Mouse (Mus musculus) left cerebral cortex, adult 18-20 months (tissue): ENCODE measurements around the gene Plvap. TPM values are rescaled to one million over a fixed set of nuclear protein-coding genes. Genes with fewer than 3 reads are reported as not detected.

ENCODE experiments used
- DNase-seq, 2 experiments: peaks; one replicate each; pipeline ENCODE4 v3.0.0; 2021 to 2022; ENCODE audit warnings: low spot score in 2 of 2, mixed read lengths in 1 of 2
- total RNA-seq, 2 experiments: library from RNA; stranded (reverse); gene quantifications; 2 replicates each; pipeline ENCODE4 v1.2.3; 2021

The Plvap gene
- total RNA-seq, 2 experiments from 2014 or later, result 9.4 to 9.5 TPM

DNA sequence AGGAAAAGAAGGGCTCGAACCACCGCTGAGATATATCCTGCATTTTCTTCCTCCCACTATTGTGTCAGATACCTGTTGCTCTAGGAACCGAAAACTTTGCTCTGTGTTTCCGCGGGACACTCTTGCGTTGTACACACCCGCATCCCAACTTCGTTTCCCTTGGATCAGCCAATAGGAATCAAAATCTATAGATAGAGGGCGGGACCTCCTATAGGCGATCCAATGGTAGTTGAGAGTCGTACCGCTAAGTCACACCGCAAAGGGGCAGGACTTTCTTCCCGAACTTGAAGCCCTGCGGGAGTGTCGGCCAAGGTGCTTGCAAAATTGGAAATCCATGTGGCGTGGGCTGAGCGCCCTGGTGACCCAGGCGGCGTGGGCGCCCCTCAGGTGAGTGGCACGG, 23.1 kb downstream of the Plvap start:
- DNase-seq, result peak; percentile 80 to 83

DNA sequence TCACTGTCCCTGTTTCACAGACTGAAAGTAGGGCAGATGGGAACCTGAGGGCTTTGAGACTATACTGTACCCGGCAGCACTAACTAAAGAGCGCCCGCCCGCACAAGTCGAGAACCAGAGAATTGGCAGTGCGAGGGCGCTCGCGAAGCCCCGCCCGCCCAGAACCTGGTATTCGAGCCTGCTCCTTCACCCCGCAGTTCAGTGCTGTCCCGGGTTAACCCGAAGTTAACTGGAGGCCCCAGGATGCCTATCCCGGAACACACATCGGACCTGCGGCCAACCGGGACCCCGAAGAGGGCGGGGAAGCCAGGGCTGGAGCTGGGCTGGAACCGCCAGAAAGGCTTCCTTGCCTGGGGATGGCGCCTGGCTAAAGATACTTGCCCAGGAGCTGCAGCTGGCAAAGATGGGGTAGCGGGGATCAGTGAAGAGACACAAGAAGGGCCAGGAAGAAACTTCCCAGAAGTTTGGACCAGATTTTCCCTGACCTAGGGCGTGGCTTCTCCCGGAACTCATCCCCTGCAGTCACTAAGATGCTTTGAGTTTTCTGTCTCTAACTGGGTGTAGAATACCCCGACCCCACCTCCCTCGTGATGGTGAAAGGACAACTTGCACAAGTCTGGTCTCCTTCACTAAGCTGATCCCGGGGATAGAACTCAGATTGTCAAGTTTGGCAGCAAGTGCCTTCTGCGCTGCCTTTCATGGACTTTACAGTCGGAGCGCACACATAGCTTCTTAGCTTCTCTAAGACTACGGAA, 23.7 kb downstream of the Plvap start, which contains the start of gene Gtpbp3:
Gtpbp3 (plus strand) TSS at position 413 of the 755 bp plus-strand sequence.
- peak; percentile 77 to 84 for DNase-seq

DNA sequence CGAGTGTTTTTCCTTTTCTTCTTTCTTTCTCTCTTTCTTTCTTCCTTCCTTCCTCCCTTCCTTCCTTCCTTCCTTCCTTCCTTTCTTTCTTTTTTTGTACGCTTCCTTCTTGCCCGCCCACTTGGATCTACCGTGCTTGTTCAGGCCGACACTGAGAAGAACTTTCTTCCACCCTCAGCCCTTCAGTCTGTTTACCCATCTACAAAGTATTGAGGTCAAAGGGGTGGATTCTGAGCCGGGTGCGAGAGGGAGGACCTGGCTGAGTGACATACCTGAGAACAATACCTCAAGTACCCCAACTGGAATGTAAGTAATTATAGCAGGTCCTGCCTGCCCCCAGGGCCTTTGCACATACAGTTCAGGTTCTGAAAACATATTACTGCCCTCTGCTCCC, 25.4 kb downstream of the Plvap start:
- DNase-seq, result no peak

DNA sequence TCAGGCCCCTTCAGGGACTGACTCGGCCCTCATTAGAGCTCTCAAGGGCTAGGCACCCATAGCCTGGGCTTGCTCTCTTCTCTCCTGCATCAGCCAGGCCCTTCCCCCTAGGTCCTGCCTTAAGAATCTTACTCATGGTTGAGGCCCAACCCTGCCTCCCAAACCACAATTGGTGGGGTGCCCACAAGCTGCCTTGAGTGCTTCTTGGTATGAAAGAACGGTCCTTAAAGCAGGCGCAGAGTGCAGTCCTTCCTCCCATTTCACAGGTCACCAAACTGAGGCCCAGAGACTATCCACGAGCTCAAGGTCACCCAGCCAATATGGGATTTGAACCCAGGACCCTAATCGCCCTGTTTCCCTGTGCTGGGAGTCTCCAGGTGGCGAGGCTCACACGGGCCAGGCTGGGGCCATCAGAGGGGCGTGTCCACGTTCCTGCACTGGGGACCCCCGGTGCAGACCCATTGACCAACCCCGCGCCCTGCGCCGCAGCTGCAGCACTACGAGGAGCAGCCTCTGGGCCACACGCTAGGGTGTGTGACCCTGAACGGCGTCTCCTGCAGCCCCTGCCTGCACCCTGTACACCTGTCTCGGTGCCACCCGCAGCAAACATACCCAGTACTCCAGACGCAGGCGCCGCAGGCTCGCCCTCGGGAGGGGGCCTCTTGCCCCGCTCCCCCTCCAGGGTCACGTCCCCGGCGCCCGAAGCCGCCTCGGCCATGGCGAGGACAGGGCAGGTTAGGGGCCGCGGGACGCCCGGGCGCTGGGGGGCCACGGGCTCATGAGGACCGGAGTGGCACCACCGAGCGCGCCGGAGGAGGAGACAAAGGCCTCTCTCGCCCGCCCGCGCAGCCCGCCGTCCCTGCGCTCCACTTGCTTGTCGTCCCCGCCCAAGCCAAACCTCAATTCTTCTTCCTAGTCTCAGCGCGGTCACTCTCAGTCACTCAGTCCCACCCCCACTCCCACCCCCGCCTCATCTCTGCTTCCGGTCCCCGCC, 26.1 kb downstream of the Plvap start, which contains the start of gene Ano8:
Ano8 (minus strand) TSS at position 822 of the 994 bp plus-strand sequence.
- peak; percentile 89 to 91 for DNase-seq

DNA sequence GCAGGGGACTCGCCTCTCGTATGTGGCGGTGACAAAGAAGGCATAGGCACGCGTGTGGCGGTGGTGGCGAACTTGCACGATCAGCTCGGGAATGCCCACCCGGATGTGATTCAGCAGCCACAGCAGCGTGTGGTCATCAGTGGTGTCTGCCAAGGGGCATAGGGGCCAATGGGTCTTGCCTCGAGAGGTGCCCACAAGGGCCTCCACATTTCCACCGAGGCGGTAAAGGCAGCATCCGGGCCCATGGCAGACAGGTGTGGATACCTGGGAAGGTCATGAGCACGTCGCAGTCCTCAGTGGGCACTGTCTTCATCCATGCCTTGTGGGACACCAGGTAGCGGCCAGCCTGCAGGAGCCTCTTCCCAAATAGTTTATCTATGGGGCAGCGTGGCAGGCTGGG, 26.8 kb downstream of the Plvap start:
- no peak for DNase-seq

DNA sequence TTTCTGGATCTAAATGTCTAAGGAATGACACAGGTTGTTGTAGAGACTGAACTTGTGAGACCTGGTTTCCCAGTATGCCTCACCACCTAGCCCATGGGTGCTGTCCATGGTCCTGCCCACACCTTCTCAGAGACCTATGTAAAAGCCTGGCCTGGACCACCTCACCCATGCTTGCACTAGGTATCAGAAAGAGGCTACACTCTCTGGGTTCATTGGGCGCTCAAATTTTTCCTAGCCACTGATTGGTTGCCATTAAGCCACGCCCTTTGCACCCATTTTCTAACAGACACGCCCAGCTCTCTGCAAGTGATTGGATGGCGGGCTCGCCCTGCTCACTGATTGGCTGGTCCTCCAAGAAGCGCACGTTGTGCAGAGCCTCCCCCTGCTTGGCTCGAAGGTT, 27.6 kb downstream of the Plvap start:
- no peak for DNase-seq

DNA sequence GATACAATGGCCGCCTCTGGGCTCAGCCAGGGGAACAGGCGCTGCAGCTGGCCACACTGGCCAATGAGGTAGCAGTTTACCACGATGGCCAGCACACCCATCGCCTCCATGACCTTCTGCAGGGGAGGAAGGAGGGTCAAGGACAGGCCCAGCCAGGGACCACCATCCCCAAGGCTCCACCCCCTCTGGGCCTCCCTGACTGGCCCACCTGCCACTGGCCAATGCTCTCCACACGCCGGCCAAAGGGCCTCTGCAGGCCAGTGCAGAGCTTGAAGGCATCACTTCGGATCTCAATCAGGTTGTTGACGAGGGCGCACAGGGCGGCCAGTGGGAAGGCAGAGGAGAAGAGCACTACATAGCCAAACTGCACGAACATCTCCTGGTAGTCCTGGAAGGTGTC, 32.6 kb downstream of the Plvap start:
- no peak for DNase-seq

DNA sequence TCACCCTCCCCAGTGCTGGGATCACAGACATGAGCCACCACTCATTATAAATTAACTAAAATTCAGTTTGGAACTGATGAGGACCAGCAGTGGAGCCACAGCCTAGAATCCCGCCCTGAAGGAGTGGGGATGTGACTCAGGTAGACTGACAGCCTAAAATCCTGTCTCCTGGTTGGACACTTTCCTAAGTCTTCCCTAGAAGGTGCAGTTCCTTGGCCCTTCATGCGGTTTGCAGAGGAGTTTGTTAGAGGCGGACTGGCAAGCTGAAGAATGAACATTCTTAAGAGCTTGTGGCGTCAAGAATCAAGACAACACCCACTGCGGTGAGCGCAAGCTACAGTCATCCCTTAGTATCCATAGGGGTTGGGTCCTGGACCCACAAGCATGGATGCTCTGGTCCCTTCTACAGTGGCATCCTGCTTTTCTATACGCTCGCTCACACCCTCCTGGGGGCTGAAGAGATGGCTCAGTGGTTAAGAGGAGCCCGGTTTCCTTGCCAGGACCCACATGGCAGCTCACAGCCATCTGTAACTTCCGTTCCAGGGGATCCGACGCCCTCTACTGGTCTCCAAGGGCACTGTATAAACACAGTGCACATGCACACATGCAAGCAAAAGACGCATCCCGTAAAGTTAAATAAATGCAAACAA, 34.2 kb downstream of the Plvap start:
- no peak for DNase-seq

DNA sequence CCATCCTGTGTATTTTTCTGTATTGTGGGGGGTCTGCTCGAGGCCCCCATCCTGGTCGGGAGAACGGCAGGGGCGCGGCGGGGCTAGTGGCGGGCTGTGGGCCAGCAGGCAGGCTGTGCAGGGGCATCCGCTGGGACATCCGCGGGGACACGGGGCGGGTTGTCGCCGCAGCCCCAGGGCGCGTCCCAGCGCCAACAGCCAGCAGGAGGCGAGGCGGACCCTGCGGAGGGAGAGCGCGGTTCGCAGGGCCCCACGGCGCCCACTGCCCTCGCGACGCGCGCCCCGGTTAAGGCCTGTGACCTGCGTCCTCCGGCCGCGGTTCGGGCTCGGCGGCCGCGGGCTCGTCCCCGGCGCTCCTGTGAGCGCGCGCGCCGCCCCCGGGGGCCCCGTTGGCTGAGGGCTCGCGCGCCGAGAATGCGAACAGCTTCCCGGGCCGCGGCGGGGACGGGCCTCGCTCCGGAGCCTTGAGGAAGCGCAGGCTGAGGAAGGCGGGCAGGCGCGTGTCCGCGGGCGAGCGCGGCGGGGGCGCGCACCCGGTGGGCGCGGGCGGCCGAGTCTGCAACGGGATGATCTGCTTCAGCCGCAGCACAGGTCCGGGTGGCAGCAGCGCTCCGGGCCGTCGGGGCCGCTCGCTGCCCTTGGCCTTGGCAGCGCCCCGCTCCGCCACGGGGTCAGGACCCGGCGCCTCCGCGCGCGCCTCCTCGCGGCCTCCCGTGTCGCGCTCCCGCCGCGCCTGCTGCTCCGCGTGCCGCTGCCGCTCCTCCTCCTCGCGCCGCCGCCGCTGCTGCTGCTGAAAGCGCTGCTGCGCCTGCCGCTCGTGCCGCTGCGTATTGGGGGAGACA, 35.2 kb downstream of the Plvap start:
- peak; percentile 73 to 84 for DNase-seq

DNA sequence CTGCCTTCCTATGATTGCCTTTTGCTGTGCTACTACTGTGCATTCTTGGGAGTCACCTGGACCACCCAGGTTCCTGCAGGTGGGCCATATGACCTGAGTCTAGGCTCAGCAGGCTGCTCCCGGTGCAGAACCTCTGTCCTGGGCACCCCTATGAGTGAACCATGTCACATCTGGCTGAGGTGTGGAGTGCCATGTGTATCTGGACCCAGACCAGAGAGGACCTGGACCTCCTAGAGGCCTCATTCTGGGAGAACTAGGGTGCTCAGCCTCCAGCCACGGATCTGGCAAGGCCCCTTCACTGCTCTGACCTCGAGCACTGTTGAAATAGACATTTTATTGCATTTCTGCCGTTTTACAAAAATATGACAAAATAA, 35.9 kb downstream of the Plvap start:
- no peak for DNase-seq

DNA sequence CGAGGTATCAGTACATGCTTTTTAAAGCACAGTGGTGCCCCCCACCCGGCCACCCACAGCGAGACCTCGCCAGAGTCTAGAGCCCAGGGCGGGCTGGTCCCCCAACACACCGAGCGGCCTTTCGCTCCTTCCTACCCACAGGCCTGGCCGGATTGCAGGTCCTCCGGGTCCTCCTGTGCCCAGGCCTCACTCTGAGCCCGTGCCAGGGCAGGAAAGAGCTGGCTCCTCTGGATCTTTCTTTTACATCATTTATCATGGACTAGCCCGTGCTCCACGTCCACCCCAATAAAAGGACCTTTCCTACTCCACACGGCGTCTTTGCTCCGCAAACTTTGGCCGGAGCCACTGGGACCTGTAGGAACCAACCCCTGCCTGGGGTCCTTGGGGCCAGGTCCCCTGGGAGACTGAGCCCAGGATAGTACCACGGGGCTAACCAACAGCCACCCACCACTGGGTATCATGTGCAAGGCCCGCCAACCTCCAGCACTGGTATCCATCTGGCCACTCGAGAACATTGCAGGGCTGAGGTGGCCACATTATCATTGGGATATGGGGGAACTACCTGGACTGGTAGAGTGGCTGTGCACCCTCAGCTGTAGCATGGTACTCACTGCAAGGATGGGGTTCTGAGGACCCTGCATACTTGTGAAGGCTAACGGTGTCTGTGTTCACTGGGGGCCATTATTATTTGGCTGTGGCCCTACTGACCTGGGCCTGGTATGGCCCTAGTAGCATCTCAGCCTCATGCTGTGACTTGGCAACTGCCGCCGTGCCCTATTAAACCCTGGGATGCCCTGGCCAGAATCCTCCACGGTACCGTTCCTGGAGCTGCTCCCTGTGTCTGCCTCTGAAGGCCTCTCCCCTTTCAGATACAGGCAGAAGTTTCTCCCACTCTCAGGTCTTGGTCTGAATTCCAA, 36.5 kb downstream of the Plvap start:
- DNase-seq, result no peak

DNA sequence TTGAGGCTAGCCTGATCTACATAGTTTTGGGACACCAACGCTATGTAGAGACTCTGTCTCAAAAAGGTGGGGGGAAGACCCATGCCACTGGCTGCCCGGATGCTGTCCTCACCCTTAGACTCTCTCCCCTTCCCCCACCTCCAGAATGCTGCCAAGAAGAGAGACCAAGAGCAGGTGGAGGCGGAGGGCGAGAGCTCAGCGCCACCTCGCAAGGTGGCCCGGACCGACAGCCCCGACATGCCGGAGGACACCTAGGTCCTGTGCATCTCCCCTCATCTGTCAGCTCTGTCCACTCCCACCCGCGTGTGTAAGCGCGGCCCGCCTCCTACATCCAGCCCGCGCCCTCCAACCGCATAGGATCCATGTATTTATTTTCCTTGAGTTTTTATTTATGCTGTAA, 37.2 kb downstream of the Plvap start:
- DNase-seq, result no peak

DNA sequence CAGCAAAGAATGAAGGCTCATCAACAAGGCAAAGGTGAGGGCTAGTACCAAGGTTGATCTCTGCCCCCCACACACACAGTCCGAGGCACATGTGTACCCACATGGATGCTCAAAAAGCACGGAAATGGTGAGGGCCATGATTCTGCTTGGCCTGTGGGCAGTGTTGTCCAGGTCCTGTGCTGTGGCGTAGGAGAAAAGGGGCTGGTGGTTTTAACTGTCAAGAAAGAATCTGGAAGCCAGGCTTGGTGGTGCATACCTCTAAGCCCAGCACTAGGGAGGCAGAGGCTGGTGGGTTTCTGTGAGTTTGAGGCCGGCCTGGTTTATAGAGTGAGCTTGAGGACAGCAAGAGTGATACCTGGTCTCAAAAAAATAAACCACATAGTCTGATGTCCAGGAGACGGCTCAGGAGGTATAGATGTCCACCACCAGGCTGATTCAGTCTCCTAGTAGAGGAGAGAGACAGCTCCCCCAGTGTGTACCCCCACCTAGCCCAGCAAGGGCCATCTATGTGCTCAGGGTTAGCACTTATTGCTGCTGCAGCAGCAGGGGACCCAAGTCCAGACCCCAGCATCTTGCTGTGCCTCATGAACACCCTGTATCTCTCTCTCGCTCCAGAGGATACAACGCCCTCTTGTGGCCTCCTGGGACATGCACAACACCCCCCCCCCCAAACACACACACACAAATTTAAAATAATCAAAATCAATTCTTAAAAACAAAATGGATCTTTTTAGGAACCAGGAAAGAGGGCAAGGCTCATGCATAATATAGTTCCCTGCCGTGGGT, 38.8 kb downstream of the Plvap start:
- no peak for DNase-seq

DNA sequence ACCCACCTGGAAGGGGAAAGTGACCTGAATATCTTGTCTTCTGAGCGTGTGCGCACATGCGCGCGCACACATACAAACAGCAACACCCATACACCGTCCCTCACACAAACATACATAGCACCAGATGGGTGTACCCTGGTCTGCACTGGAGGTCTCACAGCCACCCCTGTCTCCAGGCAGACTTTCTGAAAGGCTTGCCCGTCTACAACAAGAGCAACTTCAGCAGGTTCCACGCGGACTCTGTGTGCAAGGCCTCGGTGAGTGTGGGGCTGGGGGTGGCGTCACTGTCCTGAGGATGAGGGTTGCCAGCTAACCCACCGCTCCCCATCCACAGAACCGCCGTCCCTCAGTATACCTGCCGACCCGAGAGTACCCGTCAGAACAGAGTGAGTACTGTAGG, 39.7 kb downstream of the Plvap start:
- DNase-seq, result no peak

DNA sequence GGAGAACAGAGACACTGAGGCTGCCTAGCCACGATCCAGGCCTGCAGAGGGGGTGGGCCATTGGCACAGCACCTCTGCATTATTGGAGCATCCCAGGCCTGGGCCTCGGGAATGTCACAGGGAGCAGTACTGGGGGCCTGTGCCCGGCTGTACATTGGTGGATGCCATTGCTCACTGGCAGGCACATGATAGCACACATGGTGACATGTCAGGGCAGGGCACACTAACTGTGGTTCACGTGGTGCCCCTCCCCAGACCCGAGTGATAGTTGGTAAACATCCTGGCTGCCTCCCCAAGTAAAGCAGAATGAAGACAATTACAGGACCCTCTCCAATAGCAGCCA, 40.7 kb downstream of the Plvap start:
- DNase-seq, result no peak

DNA sequence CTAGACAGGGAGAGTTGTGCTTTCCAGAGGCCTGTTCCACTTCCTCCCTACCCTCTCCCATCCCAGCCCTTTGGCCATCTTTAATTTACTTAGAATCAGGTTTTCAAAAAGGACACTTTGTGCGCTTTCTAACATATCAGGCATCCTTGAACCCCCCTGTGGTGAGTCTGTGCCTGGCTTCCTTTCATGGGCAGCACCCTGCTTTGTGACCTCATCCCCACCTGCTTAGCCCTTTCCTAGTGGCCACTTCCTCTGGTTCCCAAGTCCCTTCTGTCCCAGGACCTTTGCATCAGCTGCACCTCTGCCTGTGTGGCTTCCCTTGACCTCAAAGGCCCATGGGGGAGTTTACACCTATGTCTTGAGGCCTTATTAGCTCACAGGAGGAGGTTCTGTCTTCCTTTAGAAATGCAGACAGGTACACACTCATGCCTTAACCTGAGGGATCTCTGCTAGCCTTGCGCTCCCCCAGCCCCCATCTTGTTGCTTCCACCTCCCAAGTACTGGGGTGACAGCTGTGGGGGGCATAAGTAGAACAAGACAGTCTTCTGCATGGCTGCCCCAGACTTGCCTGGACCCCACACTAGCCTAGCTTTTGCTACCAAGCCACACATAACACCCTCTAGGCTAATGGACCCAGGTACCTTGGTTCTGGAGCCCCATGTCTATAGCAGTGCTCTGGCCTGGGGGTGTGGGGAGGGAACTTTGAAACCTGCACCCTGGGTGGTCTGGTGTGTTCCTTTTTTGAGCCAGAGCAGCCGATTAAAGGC, 41.2 kb downstream of the Plvap start:
- DNase-seq, result no peak

DNA sequence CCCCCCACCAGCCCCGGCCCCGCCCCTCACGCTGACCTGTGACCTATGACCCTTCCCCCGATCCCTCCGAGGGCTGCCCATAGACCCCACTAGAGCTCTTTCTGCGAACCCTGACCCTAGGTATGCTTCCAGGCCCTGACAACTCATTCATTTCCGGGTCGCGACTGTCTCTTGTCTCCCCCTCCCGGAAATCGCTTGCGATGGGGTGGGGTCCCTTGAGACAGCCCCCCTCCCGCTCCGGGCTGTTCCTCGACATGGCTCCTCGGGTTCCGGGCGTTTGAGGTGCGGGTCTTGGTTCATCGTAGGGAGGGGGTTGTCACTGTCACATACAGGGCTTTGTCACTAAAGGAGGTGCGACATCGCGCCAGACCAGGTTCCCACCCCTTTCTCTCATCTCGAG, 42.1 kb downstream of the Plvap start:
- peak; percentile 48 to 50 for DNase-seq

DNA sequence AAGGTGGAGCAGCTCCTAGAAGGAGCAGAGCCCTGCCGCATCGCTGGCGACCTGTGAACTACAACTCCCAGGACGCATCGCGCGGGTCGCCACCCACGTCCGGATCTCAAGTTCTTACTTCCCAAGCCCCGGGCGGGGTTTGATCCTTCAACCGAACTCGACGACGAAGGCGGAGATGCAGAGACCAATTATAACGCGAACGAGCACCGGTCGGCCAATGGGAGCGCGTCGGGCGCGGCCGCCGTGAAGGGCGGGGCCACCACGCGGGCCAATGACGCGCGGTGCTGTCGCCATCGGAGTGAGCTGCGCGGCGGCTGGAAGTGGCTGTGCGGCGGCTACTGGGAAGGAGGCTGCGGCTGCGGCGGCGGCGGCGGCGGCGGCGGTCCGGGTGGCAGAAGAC, 42.6 kb downstream of the Plvap start, which contains the start of gene Dda1:
Dda1 (plus strand) TSS at position 284 of the 400 bp plus-strand sequence.
- peak; percentile 97 to 99 for DNase-seq
